Mouse (Mus musculus): ENCODE results near the gene Polr1e.

Polr1e gene

DNA sequence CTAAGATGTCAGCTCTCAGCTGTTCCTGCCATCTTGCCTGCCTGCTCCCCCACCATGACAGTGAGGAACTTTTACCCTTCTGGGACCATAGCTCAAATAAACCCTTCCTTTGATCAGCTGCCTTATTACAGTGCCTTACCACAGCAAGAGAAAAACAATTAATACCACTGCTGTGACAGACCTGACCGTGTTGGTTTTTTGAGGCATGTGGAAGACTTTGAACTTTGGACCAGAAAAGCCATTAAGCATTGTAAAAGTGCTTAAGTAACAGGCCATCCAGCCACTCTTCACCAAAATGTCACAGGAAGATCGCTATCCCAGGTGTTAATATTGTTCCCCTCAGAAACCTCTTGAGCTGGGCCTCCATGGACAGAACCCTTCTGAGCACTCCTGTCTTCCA lies 46.2 kb downstream of the Polr1e start:
- DNase-seq: no peak

DNA sequence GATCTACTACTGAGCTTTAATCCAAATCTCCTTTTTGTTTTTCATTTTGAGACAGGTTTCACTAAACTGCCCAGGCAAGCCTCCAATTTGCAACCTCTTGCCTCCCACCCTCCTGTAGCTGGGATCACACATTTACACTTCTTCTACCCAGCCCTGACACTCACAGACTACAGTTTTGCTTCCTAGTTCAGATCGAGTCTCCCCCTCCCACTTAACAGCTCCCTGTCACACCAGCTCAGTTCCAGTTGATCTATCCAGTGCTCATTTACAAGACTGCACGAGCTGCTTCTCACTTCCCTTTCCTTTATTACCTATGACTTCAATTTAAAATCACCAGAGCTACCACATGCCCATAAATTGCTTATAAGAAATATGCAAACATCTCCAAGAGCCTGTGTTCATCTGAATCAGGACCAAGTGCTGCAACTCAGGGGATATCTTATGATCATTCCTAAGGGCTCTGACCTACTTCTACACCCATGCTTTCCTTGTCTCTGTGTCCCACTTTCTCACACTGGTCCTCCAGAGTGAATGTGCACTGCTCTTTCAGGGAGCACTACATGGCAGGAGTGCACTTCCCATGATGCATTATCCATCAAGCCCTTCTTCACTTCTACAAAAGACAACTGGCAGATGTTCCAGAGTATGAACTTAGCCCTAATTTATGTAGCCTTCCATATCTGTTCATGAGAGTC lies 47.8 kb downstream of the Polr1e start:
- DNase-seq: no peak

DNA sequence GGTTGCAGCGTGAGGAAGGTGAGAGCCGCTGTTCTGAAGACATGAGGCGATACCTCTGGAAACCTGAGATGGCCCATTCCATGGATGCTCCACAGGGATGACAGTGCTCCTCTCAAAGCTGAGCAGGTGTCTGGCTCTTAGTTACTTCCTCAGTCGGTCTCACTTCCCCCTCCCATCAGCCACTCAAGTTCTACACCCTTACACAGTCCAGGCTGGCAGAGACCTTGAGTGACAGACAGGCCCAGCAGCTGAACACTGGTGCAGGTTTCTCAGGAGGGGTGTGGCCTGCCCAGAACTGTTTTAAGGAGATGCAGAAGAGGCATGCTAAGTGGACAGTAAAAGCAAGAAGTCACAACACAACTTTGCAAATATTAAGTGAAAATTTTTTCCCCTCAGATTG lies 49.4 kb downstream of the Polr1e start:
- DNase-seq: no peak

DNA sequence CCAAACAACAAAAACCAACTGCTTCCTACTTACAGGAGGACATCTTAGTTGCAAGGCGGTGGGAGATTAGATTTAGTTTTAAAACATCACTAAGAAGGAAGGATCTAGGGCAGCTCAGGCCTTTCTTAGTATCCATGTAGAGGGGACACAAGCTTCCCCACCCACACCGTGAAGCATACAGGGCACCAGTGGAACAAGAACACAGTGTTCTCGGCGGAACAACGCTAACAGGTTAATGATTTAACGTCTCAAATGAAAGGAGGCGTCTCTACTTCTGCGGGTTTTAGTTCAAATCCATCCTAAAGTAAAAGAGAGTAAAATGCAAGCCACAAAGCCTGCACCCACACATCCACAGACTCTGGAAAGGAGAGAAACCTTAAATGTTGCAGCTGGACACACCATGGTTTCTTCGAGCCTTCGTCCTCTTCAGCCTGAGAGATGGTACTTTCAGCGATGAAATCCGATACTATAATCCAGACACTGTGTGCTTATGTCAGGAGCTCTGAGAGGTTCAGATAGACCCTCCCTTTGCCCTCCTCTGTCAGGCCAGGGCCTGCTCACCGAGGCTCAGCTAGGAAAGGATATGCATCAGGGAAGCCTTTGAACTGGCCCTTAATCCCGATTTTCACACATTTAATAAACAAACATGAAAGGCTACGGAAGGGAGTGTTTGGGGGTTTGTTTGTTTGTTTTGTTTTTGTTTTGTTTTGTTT lies 54.0 kb downstream of the Polr1e start:
- no peak for DNase-seq

DNA sequence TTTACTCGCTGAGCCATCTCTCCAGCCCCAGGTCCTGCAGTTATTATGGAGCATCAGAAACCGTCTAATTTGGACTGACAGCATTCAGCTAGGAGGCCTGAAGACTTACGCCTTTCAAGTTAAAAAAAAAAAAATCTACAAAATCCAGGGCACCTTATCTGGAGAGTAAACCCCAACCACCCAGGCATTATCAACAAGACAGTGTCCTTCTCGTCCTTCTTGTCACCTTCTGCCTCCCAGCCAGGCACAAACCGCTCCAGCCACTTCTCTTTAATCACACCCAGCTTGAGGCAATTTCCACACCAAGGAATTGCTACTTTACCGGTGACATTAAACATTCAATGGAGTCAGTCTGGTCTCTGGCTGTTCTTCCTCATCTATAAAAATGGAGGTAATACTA lies 55.2 kb downstream of the Polr1e start:
- DNase-seq: no peak

DNA sequence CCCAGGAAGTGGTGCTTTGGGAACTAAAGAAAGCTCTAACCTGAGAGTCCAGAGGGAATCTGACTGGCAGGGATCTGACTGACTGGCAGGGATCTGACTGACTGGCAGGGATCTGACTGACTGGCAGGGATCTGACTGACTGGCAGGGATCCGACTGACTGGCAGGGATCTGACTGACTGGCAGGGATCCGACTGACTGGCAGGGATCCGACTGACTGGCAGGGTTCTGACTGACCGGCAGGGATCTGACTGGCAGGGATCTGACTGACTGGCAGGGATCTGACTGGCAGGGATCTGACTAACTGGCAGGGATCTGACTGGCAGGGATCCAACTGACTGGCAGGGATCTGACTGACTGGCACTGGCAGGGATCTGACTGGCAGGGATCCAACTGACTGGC lies 62.7 kb downstream of the Polr1e start:
- DNase-seq: peak; percentile 64

DNA sequence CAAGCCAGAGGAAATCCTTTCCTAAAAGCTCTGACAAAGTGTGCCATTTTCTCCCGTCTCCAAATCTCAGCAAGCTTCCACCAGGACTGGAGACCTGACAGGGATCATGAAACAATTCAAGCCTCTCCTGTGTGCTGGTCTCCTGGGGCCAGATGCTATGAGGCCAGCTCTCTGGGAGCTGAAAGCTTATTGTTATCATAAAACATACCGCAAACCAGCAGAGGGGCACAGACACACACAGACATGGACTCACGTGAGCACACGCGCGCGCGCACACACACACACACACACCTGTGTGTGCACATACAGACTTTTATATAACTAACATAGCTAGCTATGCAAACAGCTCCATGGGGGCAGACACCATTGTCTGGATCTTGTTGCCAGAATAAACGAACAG lies 64.6 kb downstream of the Polr1e start:
- no peak for DNase-seq

DNA sequence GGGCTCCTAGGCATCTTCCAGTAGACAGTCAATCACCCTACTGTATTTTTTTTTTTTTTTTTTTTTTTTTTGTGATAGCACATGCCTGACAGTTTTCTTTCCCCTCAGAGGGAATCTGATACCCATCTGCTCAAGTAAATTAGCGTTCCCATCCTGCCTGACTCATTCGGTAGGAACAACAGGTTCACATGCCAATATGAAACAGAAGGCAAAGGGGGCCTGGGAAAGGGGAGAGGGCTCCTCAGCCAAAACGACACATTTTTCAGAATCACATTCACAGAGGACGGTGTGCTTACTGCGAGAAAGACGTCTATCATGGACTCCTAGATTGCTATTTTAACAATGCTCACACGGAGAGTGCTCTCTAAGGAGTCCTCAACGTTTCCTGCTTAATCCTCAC lies 65.1 kb downstream of the Polr1e start:
- DNase-seq: no peak

DNA sequence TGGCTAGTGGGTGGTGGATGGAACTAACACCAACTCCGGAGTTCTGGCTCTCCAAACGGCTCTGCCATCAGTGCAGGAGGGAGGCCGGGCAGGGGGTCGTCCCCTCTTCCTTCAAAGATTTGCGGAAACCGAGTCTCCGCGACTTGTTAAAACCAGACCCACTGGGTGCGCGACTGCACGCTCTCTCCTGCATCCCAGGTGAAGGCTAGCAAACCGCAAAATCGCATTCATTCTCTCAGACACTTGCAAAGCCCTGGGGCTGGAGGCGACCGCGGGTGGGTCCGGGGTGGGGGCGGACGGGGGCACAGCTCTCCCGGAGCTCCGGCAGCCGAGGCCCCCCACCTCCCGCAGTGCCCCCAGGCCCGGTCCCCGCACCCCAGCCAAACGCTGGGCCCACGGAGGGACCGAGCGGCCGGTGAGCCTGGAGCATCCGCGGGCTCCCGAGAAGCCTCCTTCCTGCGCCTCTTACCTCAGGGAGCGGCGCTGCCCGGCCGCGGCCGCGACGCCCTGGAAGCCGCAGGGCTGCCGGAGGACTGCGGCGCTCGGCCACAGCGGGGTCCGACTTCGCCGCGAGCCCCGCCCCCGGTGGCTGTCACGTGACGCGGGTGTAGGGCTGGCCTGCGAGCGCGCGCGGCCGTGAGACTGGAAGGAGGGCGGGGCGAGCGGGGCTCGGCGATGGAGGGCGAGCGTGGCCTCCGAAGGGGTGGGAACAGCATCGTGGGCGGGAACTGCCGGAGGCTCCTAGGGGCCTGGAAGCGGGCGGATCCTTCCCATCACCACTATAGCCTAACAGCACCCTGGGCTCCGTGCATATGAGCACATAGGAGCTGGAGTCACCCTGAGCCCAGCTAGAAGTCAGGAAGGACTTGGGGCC lies 65.9 kb downstream of the Polr1e start, which contains the start of gene Fbxo10:
Gene Fbxo10 (minus strand): TSS at position 584 of the 874 bp plus-strand sequence.
- peak; percentile 87 for DNase-seq

DNA sequence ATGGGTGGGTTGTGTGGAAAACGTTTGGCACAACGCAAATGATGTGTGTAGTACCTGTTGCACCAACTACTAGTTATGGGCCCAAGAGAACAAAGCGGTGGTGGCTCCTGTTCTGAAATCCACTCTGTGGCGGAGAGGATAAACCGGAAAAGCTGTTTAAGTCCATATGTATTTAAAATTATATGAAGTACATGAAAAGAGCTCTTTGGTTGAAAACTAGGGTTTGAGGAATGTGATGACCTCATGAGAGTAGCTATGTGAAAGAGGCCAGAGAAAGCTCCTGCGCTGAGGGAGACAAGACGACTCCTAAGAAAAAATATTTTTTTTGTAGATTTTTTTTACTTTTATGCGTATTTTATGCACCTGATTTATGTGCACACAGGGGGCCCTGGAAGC lies 66.5 kb downstream of the Polr1e start:
- DNase-seq: no peak

Data from cerebellum, adult 9-10 months (tissue).